Mouse (Mus musculus): ENCODE measurements around the gene Gm42906.

Gm42906 gene

GRCm38 (mm10) chr5:151396119-151396518 is 31.8 kb downstream of the Gm42906 start:
- in situ Hi-C loops (cut with MboI; ENCODE audit: unreplicated experiment in 2 of 2) = no loop called here

GRCm38 (mm10) chr5:151394690-151395089 is 33.3 kb downstream of the Gm42906 start:
- in situ Hi-C loops (cut with MboI; ENCODE audit: unreplicated experiment in 2 of 2) = no loop called here

GRCm38 (mm10) chr5:151393821-151394662 is 33.9 kb downstream of the Gm42906 start:
- in situ Hi-C loops (cut with MboI; ENCODE audit: unreplicated experiment in 2 of 2) = no loop called here

GRCm38 (mm10) chr5:151389827-151390226 is 38.1 kb downstream of the Gm42906 start:
- in situ Hi-C loops (cut with MboI; ENCODE audit: unreplicated experiment in 2 of 2) = no loop called here

- in situ Hi-C loops (cut with MboI; ENCODE audit: unreplicated experiment in 2 of 2) = loop anchor here in 1 of 2 experiments (10.0 kb wide), 1 partner anchor 865 kb away; the partner anchor contains the start of gene Zar1l
These were observed 48.1 kb downstream of the Gm42906 start for GRCm38 (mm10) chr5:151379896-151380295.

GRCm38 (mm10) chr5:151379210-151379609 is 48.8 kb downstream of the Gm42906 start:
- in situ Hi-C loops (cut with MboI; ENCODE audit: unreplicated experiment in 2 of 2) = loop anchor here in 1 of 2 experiments (10.0 kb wide), 1 partner anchor 864 kb away; the partner anchor contains the start of gene Zar1l

- in situ Hi-C loops (cut with MboI; ENCODE audit: unreplicated experiment in 2 of 2) = loop anchor here in 1 of 2 experiments (10.0 kb wide), 1 partner anchor 862 kb away; the partner anchor contains the start of gene Zar1l
These were observed 51.0 kb downstream of the Gm42906 start for GRCm38 (mm10) chr5:151376931-151377330.

GRCm38 (mm10) chr5:151374825-151375224 is 53.1 kb downstream of the Gm42906 start:
- in situ Hi-C loops (cut with MboI; ENCODE audit: unreplicated experiment in 2 of 2) = loop anchor here in 1 of 2 experiments (10.0 kb wide), 1 partner anchor 860 kb away; the partner anchor contains the start of gene Zar1l

GRCm38 (mm10) chr5:151371130-151371529 is 56.8 kb downstream of the Gm42906 start:
- in situ Hi-C loops (cut with MboI; ENCODE audit: unreplicated experiment in 2 of 2) = loop anchor here in 1 of 2 experiments (10.0 kb wide), 1 partner anchor 856 kb away; the partner anchor contains the start of gene Zar1l

GRCm38 (mm10) chr5:151369306-151369721 is 58.6 kb downstream of the Gm42906 start:
- in situ Hi-C loops (cut with MboI; ENCODE audit: unreplicated experiment in 2 of 2) = loop anchor here in 1 of 2 experiments (5.0 kb wide), 1 partner anchor 697 kb away; the partner anchor contains the start of gene Pds5b

- in situ Hi-C loops (cut with MboI; ENCODE audit: unreplicated experiment in 2 of 2) = loop anchor here in 1 of 2 experiments (5.0 kb wide), 1 partner anchor 696 kb away; the partner anchor contains the start of gene Pds5b
These were observed 59.4 kb downstream of the Gm42906 start for GRCm38 (mm10) chr5:151368395-151369190.

GRCm38 (mm10) chr5:151367881-151368394 is 60.0 kb downstream of the Gm42906 start:
- in situ Hi-C loops (cut with MboI; ENCODE audit: unreplicated experiment in 2 of 2) = loop anchor here in 1 of 2 experiments (5.0 kb wide), 1 partner anchor 696 kb away; the partner anchor contains the start of gene Pds5b

GRCm38 (mm10) chr5:151367317-151367716 is 60.6 kb downstream of the Gm42906 start:
- in situ Hi-C loops (cut with MboI; ENCODE audit: unreplicated experiment in 2 of 2) = loop anchor here in 1 of 2 experiments (5.0 kb wide), 1 partner anchor 695 kb away; the partner anchor contains the start of gene Pds5b

- in situ Hi-C loops (cut with MboI; ENCODE audit: unreplicated experiment in 2 of 2) = no loop called here
These were observed 64.5 kb downstream of the Gm42906 start for GRCm38 (mm10) chr5:151363343-151364000.

- in situ Hi-C loops (cut with MboI; ENCODE audit: unreplicated experiment in 2 of 2) = no loop called here
These were observed 78.3 kb downstream of the Gm42906 start for GRCm38 (mm10) chr5:151349616-151350015.

GRCm38 (mm10) chr5:151348418-151348817 is 79.5 kb downstream of the Gm42906 start:
- in situ Hi-C loops (cut with MboI; ENCODE audit: unreplicated experiment in 2 of 2) = no loop called here

- in situ Hi-C loops (cut with MboI; ENCODE audit: unreplicated experiment in 2 of 2) = no loop called here
These were observed 81.3 kb downstream of the Gm42906 start for GRCm38 (mm10) chr5:151346626-151347025.

- in situ Hi-C loops (cut with MboI; ENCODE audit: unreplicated experiment in 2 of 2) = no loop called here
These were observed 83.2 kb downstream of the Gm42906 start for GRCm38 (mm10) chr5:151344737-151345136.

GRCm38 (mm10) chr5:151333686-151334085 is 94.3 kb downstream of the Gm42906 start:
- in situ Hi-C loops (cut with MboI; ENCODE audit: unreplicated experiment in 2 of 2) = no loop called here

- in situ Hi-C loops (cut with MboI; ENCODE audit: unreplicated experiment in 2 of 2) = no loop called here
These were observed 94.8 kb downstream of the Gm42906 start for GRCm38 (mm10) chr5:151333191-151333594.

Data from v-Abl transformed pro-B cells (cell line).